Mouse (Mus musculus) granulocyte monocyte progenitor cell, adult 5-6 weeks (primary cell): ENCODE results near the gene Thoc5. TPM values are rescaled to one million over a fixed set of nuclear protein-coding genes. Genes with fewer than 3 reads are reported as not detected.

Source experiments
- ATAC-seq: replicated peaks from 2 replicates; pipeline ENCODE4 v1.8.0; 2016; ENCODE audit warnings: mild to moderate bottlenecking, moderate TSS enrichment, inconsistent platforms; ENCODE audit not compliant: poor library complexity, severe bottlenecking
- total RNA-seq, 2 experiments: library from RNA; stranded (forward) in 1 of 2; stranded (reverse) in 1 of 2; fragments of 200-712, 200-1000 nt in 1 of 2; fragments of >200 nt in 1 of 2; fragmentation: Nextera tagmentation in 1 of 2; gene quantifications; 2 replicates each; pipeline ENCODE4 v1.2.3; 2014 to 2017

Thoc5 gene
- total RNA-seq, 2 experiments from 2014 or later = 25.7 to 67.6 TPM

- ATAC-seq = peak; percentile 72
Observed at GRCm38 (mm10) chr11:4972967-4973870, 78.1 kb downstream of the Thoc5 start.

GRCm38 (mm10) chr11:4973871-4974256, 78.7 kb downstream of the Thoc5 start:
- no peak for ATAC-seq

- peak; percentile 64 for ATAC-seq
Observed at GRCm38 (mm10) chr11:4974376-4975122, 79.4 kb downstream of the Thoc5 start.

GRCm38 (mm10) chr11:4975623-4976022, 80.5 kb downstream of the Thoc5 start:
- ATAC-seq = peak; percentile 43; the same call in 1 of the 2 replicates

Other genes starting within 250 kb of the Thoc5 start
- 357 and 416 TPM in 2 replicates for gene Uqcr10, start 191.0 kb upstream of the Thoc5 start, total RNA-seq (2014; fragmentation: Nextera tagmentation)
- gene Uqcr10, start 191.0 kb upstream of the Thoc5 start, total RNA-seq (2017) = 189 and 204 TPM in 2 replicates
- gene Zmat5, start 190.6 kb upstream of the Thoc5 start, total RNA-seq (2014; fragmentation: Nextera tagmentation) = 28.1 and 50.8 TPM in 2 replicates
- gene Zmat5, start 190.6 kb upstream of the Thoc5 start, total RNA-seq (2017) = 6.9 and 19.7 TPM in 2 replicates
- gene Cabp7, start 148.5 kb upstream of the Thoc5 start, total RNA-seq (2014; fragmentation: Nextera tagmentation) = not detected in 2 replicates
- not detected in 2 replicates for gene Cabp7, start 148.5 kb upstream of the Thoc5 start, total RNA-seq (2017)
- gene Nf2, start 45.8 kb upstream of the Thoc5 start, total RNA-seq (2014; fragmentation: Nextera tagmentation) = 35.6 and 45.1 TPM in 2 replicates
- 48.0 and 73.3 TPM in 2 replicates for gene Nf2, start 45.8 kb upstream of the Thoc5 start, total RNA-seq (2017)
- gene Nipsnap1, start 21.4 kb upstream of the Thoc5 start, total RNA-seq (2014; fragmentation: Nextera tagmentation) = 13.4 and 22.3 TPM in 2 replicates
- gene Nipsnap1, start 21.4 kb upstream of the Thoc5 start, total RNA-seq (2017) = 17.5 and 20.0 TPM in 2 replicates
- 0.70 and 2.1 TPM in 2 replicates for gene Nefh, start 52.7 kb downstream of the Thoc5 start, total RNA-seq (2014; fragmentation: Nextera tagmentation)
- gene Nefh, start 52.7 kb downstream of the Thoc5 start, total RNA-seq (2017) = 1.4 and 2.7 TPM in 2 replicates
- gene Ap1b1, start 91.5 kb downstream of the Thoc5 start, total RNA-seq (2014; fragmentation: Nextera tagmentation) = 44.9 and 46.4 TPM in 2 replicates
- gene Ap1b1, start 91.5 kb downstream of the Thoc5 start, total RNA-seq (2017) = 23.4 and 35.8 TPM in 2 replicates
- gene Rasl10a, start 162.8 kb downstream of the Thoc5 start, total RNA-seq (2014; fragmentation: Nextera tagmentation) = not detected in 2 replicates
- not detected in 2 replicates for gene Rasl10a, start 162.8 kb downstream of the Thoc5 start, total RNA-seq (2017)
- 1.0 TPM in 1 of 2 replicates, not detected in the other for gene Gas2l1, start 170.0 kb downstream of the Thoc5 start, total RNA-seq (2014; fragmentation: Nextera tagmentation)
- gene Gas2l1, start 170.0 kb downstream of the Thoc5 start, total RNA-seq (2017) = 1.2 and 1.3 TPM in 2 replicates
- gene Rhbdd3, start 203.6 kb downstream of the Thoc5 start, total RNA-seq (2014; fragmentation: Nextera tagmentation) = 20.0 and 25.8 TPM in 2 replicates
- 15.7 and 42.7 TPM in 2 replicates for gene Rhbdd3, start 203.6 kb downstream of the Thoc5 start, total RNA-seq (2017)
- 342 and 407 TPM in 2 replicates for gene Ewsr1, start 203.9 kb downstream of the Thoc5 start, total RNA-seq (2014; fragmentation: Nextera tagmentation)
- gene Ewsr1, start 203.9 kb downstream of the Thoc5 start, total RNA-seq (2017) = 626 and 725 TPM in 2 replicates